ENCODE assay signal across 9 mouse cellular contexts in genomic region chr19:9978431-9978951, GRCm38 (mm10). TPM values are rescaled to one million over a fixed set of nuclear protein-coding genes. Genes with fewer than 3 reads are reported as not detected.
DNase-seq lines count a peak whose midpoint lies in the region; ATAC-seq and TF ChIP-seq lines count a peak whose summit lies in the region.
"Had no signal": no experiment of that assay in that cellular context is flagged by ENCODE, and none has a peak within 500 bp of the region (broad histone marks: within the 10 kb centered on the region; RNA-seq: fewer than 3 reads in every experiment).

No protein-coding gene starts in this region.

- peak overlapping the region; percentile 94 for H3K27ac ChIP-seq in heart, adult 2 months
- H3K27ac ChIP-seq in layer of hippocampus, adult 2 months, result peak overlapping the region; percentile 91
- H3K27ac ChIP-seq in stomach, embryonic 15.5 days, result peak overlapping the region; percentile 35; the same call in 1 of the 2 replicates
- no peak overlapping the region for H3K27ac ChIP-seq in forebrain, embryonic 14.5 days (ENCODE audit: low read depth, low read length)

- no peak for TF ChIP-seq CTCF in heart, adult 2 months (IDR thresholded peaks at IDR 0.05)
- no peak for TF ChIP-seq CTCF in layer of hippocampus, adult 2 months (conservative IDR thresholded peaks at IDR 0.05)

- intact Hi-C loops in heart, adult 2 months (cut with DNase I), result no loop called here

- H3K9me3 ChIP-seq in stomach, embryonic 15.5 days, result no peaks in the 10 kb centered on the region
- H3K9me3 ChIP-seq in forebrain, embryonic 14.5 days (replicated peaks; ENCODE audit: control insufficient read depth, low read length), result no peaks in the 10 kb centered on the region

- no peaks in the 10 kb centered on the region for H3K27me3 ChIP-seq in heart, adult 2 months (ENCODE audit: control insufficient read depth, insufficient read depth, low read length)
- H3K27me3 ChIP-seq in stomach, embryonic 15.5 days (replicated peaks), result no peaks in the 10 kb centered on the region
- no peaks in the 10 kb centered on the region for H3K27me3 ChIP-seq in forebrain, embryonic 14.5 days (replicated peaks; ENCODE audit: control insufficient read depth, insufficient read depth, low read length)

- no peaks in the 10 kb centered on the region; the same call in 1 of the 2 replicates for H3K36me3 ChIP-seq in heart, adult 2 months (ENCODE audit: control insufficient read depth, insufficient read depth, low read length)
- no peaks in the 10 kb centered on the region for H3K36me3 ChIP-seq in stomach, embryonic 15.5 days
- no peaks in the 10 kb centered on the region for H3K36me3 ChIP-seq in forebrain, embryonic 14.5 days (ENCODE audit: control insufficient read depth, insufficient read depth, low read length)

- H3K4me2 ChIP-seq in stomach, embryonic 15.5 days, result no peak overlapping the region
- H3K4me2 ChIP-seq in forebrain, embryonic 14.5 days (ENCODE audit: low read length), result no peak overlapping the region

- TF ChIP-seq EP300 in heart, adult 2 months (IDR thresholded peaks at IDR 0.05; ENCODE audit: insufficient read depth, low read depth, low read length), result peak; percentile 56

- ATAC-seq in stomach, embryonic 15.5 days (ENCODE audit: insufficient read depth, low FRiP score, low read depth), result no peak
- no peak for ATAC-seq in forebrain, embryonic 14.5 days

- peak; percentile 16 for DNase-seq in thymus, postnatal 14 days
- DNase-seq in thymus, postnatal 25 days, result no peak
- peak; percentile 56 for DNase-seq in c-Kit-positive CD71-negative TER-119-negative erythroid progenitor cells, embryonic 14.5 days (ENCODE audit: low read depth)
- peak; percentile 88 to 89 for DNase-seq in heart, adult 2 months
- DNase-seq in layer of hippocampus, adult 2 months (ENCODE audit: low spot score in 2 of 2), result peak; percentile 68 to 76
- peak; percentile 90 for DNase-seq in lung, postnatal 10 days
- no peak for DNase-seq in forebrain, embryonic 14.5 days (ENCODE audit: low spot score)

- no peak for TF ChIP-seq POLR2A in heart, adult 2 months (IDR thresholded peaks at IDR 0.05; ENCODE audit: insufficient read depth, low read depth, low read length)

- H3K4me1 ChIP-seq in heart, adult 2 months (ENCODE audit: control insufficient read depth, insufficient read depth, low read length), result peaks cover 13% of the 10 kb centered on the region
- H3K4me1 ChIP-seq in stomach, embryonic 15.5 days, result peaks cover 14% of the 10 kb centered on the region; the same call in 1 of the 2 replicates
- H3K4me1 ChIP-seq in forebrain, embryonic 14.5 days (ENCODE audit: control insufficient read depth, insufficient read depth, low read length), result peaks cover 10% of the 10 kb centered on the region

- no peak overlapping the region for H3K4me3 ChIP-seq in heart, adult 2 months
- no peak overlapping the region for H3K4me3 ChIP-seq in layer of hippocampus, adult 2 months
- H3K4me3 ChIP-seq in stomach, embryonic 15.5 days (replicated peaks), result no peak overlapping the region
- H3K4me3 ChIP-seq in forebrain, embryonic 14.5 days (ENCODE audit: low read depth, low read length), result no peak overlapping the region

- H3K9ac ChIP-seq in heart, adult 2 months (ENCODE audit: low read depth, low read length), result no peak overlapping the region
- H3K9ac ChIP-seq in stomach, embryonic 15.5 days, result no peak overlapping the region
- no peak overlapping the region for H3K9ac ChIP-seq in forebrain, embryonic 14.5 days (ENCODE audit: low read length)

- H3K79me2 ChIP-seq in heart, adult 2 months (replicated peaks; ENCODE audit: control insufficient read depth, insufficient read depth, low read length), result 0 out of 2 replicates have a peak, but pooled peaks cover 1% of the 10 kb centered on the region

- 9% methylated on average over 5 of the region's 5 CpGs for WGBS in heart, adult 2 months
- WGBS in stomach, embryonic 15.5 days, result 45% methylated on average over 5 of the region's 5 CpGs
- 64% methylated on average over 5 of the region's 5 CpGs for WGBS in forebrain, embryonic 14.5 days

RNA-seq across cellular contexts. Expression of gene Fth1, which starts 1.9 kb away (rescaled TPM):
- total RNA-seq in heart, adult 2 months (2021), result 1,000 to 10,000 TPM; 2,956 to 3,430 TPM
- 2,611 and 2,797 TPM in 2 replicates for polyA plus RNA-seq in heart, adult 2 months (2012; rRNA removed)
- 1,000 to 10,000 TPM; 3,170 to 3,409 TPM for total RNA-seq in layer of hippocampus, adult 2 months (2021)
- polyA plus RNA-seq in stomach, embryonic 15.5 days (2015; fragmentation: Nextera tagmentation; extraction: Ambion mirVana), result 1,700 and 1,987 TPM in 2 replicates
- 1,442 and 1,550 TPM in 2 replicates for polyA plus RNA-seq in forebrain, embryonic 14.5 days (2014; fragmentation: Nextera tagmentation; extraction: Ambion mirVana)

RNA-seq across cellular contexts. Expression of gene Best1, which starts 22.9 kb away (rescaled TPM):
- under 1 TPM; 0.10 to 0.11 TPM for total RNA-seq in heart, adult 2 months (2021)
- polyA plus RNA-seq in heart, adult 2 months (2012; rRNA removed), result 0.45 and 0.47 TPM in 2 replicates
- total RNA-seq in layer of hippocampus, adult 2 months (2021), result 1 to 10 TPM; 1.2 to 1.5 TPM
- 0.80 TPM in 2 replicates for polyA plus RNA-seq in stomach, embryonic 15.5 days (2015; fragmentation: Nextera tagmentation; extraction: Ambion mirVana)
- 1.1 and 1.4 TPM in 2 replicates for polyA plus RNA-seq in forebrain, embryonic 14.5 days (2014; fragmentation: Nextera tagmentation; extraction: Ambion mirVana)
- total RNA-seq: hematopoietic stem cell, adult 5-6 weeks had no signal

RNA-seq across cellular contexts. Expression of gene Rab3il1, which starts 23.0 kb away (rescaled TPM):
- 1 to 10 TPM; 5.9 to 6.5 TPM for total RNA-seq in heart, adult 2 months (2021)
- 11.1 and 14.2 TPM in 2 replicates for polyA plus RNA-seq in heart, adult 2 months (2012; rRNA removed)
- 10 to 100 TPM in 1 of 2 experiments, 1 to 10 TPM in 1; 9.7 to 10.4 TPM for total RNA-seq in layer of hippocampus, adult 2 months (2021)
- 29.8 and 40.7 TPM in 2 replicates for polyA plus RNA-seq in stomach, embryonic 15.5 days (2015; fragmentation: Nextera tagmentation; extraction: Ambion mirVana)
- polyA plus RNA-seq in forebrain, embryonic 14.5 days (2014; fragmentation: Nextera tagmentation; extraction: Ambion mirVana), result 20.6 and 21.5 TPM in 2 replicates

Comparison
In these comparisons a context has a peak if more than half of its experiments do, and no peak if none do; other contexts are left out.
1. DNase-seq: peak in thymus, postnatal 14 days (single experiment), c-Kit-positive CD71-negative TER-119-negative erythroid progenitor cells, embryonic 14.5 days (single experiment), heart, adult 2 months (2 of 2), layer of hippocampus, adult 2 months (2 of 2) and lung, postnatal 10 days (single experiment); none in thymus, postnatal 25 days (single experiment) and forebrain, embryonic 14.5 days (single experiment).